ENCODE assay signal across 8 mouse cellular contexts in genomic region chr8:122720070-122720729, GRCm38 (mm10). TPM values are rescaled to one million over a fixed set of nuclear protein-coding genes. Genes with fewer than 3 reads are reported as not detected.
DNase-seq lines count a peak whose midpoint lies in the region; ATAC-seq and TF ChIP-seq lines count a peak whose summit lies in the region.

No protein-coding gene starts in this region.

- WGBS in forebrain, embryonic 16.5 days: 11% methylated on average over 25 of the region's 25 CpGs
- 11% methylated on average over 25 of the region's 25 CpGs for WGBS in intestine, postnatal 0 days
- 5% methylated on average over 25 of the region's 25 CpGs for WGBS in stomach, embryonic 15.5 days

- no peaks in the 10 kb centered on the region for H3K36me3 ChIP-seq in forebrain, embryonic 16.5 days (ENCODE audit: control insufficient read depth, insufficient read depth)
- no peaks in the 10 kb centered on the region for H3K36me3 ChIP-seq in intestine, postnatal 0 days (ENCODE audit: control insufficient read depth, insufficient read depth)
- no peaks in the 10 kb centered on the region for H3K36me3 ChIP-seq in stomach, embryonic 15.5 days

- H3K27me3 ChIP-seq in forebrain, embryonic 16.5 days (replicated peaks; ENCODE audit: control insufficient read depth, insufficient read depth, low read length): no peaks in the 10 kb centered on the region
- H3K27me3 ChIP-seq in intestine, postnatal 0 days (replicated peaks; ENCODE audit: control insufficient read depth, insufficient read depth, low read length): peaks cover 24% of the 10 kb centered on the region
- H3K27me3 ChIP-seq in stomach, embryonic 15.5 days (replicated peaks): peaks cover 8% of the 10 kb centered on the region; the same call in 1 of the 2 replicates

- no peaks in the 10 kb centered on the region for H3K9me3 ChIP-seq in forebrain, embryonic 16.5 days (ENCODE audit: control insufficient read depth, low read length)
- H3K9me3 ChIP-seq in intestine, postnatal 0 days (ENCODE audit: control insufficient read depth): no peaks in the 10 kb centered on the region
- H3K9me3 ChIP-seq in stomach, embryonic 15.5 days: no peaks in the 10 kb centered on the region

- peak overlapping the region; percentile 21 for H3K4me3 ChIP-seq in forebrain, embryonic 16.5 days (replicated peaks; ENCODE audit: low read length)
- H3K4me3 ChIP-seq in intestine, postnatal 0 days (ENCODE audit: low read depth, low read length): no peak overlapping the region
- no peak overlapping the region for H3K4me3 ChIP-seq in stomach, embryonic 15.5 days (replicated peaks)

- peak overlapping the region; percentile 46 for H3K4me2 ChIP-seq in forebrain, embryonic 16.5 days (ENCODE audit: low read length)
- H3K4me2 ChIP-seq in intestine, postnatal 0 days (replicated peaks; ENCODE audit: low read depth): peak overlapping the region; percentile 38
- H3K4me2 ChIP-seq in stomach, embryonic 15.5 days: peak overlapping the region; percentile 31

- peaks cover 24% of the 10 kb centered on the region for H3K4me1 ChIP-seq in forebrain, embryonic 16.5 days (replicated peaks; ENCODE audit: control insufficient read depth, insufficient read depth, low read length)
- no peaks in the 10 kb centered on the region for H3K4me1 ChIP-seq in intestine, postnatal 0 days (replicated peaks; ENCODE audit: control insufficient read depth, insufficient read depth, low read length)
- peaks cover 9% of the 10 kb centered on the region; the same call in 1 of the 2 replicates for H3K4me1 ChIP-seq in stomach, embryonic 15.5 days

- DNase-seq in cerebellum, postnatal 25 days: peak; percentile 51 to 60
- no peak for DNase-seq in cerebellum, adult 8-10 months
- DNase-seq in MEL-GATA-1-ER (ENCODE audit: extremely low read depth, low read depth): peak; percentile 83
- DNase-seq in lung, postnatal 4 days: peak; percentile 67 to 82
- DNase-seq in layer of hippocampus, adult 18-20 months (ENCODE audit: low spot score in 2 of 2): no peak

- no peak for TF ChIP-seq CTCF in intestine, postnatal 0 days (IDR thresholded peaks at IDR 0.05; ENCODE audit: low read depth)

- peak; percentile 69; the same call in 1 of the 2 replicates for ATAC-seq in forebrain, embryonic 16.5 days
- no peak for ATAC-seq in intestine, postnatal 0 days
- peak; percentile 83; the same call in 1 of the 2 replicates for ATAC-seq in stomach, embryonic 15.5 days (ENCODE audit: insufficient read depth, low FRiP score, low read depth)

- H3K9ac ChIP-seq in forebrain, embryonic 16.5 days (replicated peaks; ENCODE audit: low read depth, low read length): peak overlapping the region; percentile 43
- no peak overlapping the region for H3K9ac ChIP-seq in intestine, postnatal 0 days (ENCODE audit: low read depth, low read length)
- no peak overlapping the region for H3K9ac ChIP-seq in stomach, embryonic 15.5 days

- H3K27ac ChIP-seq in forebrain, embryonic 16.5 days (ENCODE audit: low read length): peak overlapping the region; percentile 79
- H3K27ac ChIP-seq in intestine, postnatal 0 days (ENCODE audit: low read depth, low read length): no peak overlapping the region
- peak overlapping the region; percentile 17; the same call in 1 of the 2 replicates for H3K27ac ChIP-seq in stomach, embryonic 15.5 days

RNA-seq across cellular contexts. Expression of gene Cbfa2t3, which starts 21.3 kb away (rescaled TPM):
- polyA plus RNA-seq in forebrain, embryonic 16.5 days (2015; fragmentation: Nextera tagmentation; extraction: Ambion mirVana): 11.6 and 13.8 TPM in 2 replicates
- polyA plus RNA-seq in intestine, postnatal 0 days (2015; fragmentation: Nextera tagmentation; extraction: Ambion mirVana): 5.9 and 7.6 TPM in 2 replicates
- polyA plus RNA-seq in stomach, embryonic 15.5 days (2015; fragmentation: Nextera tagmentation; extraction: Ambion mirVana): 4.5 and 4.8 TPM in 2 replicates
- 10 to 100 TPM; 46.3 to 52.5 TPM for total RNA-seq in layer of hippocampus, adult 18-20 months (2021)

RNA-seq across cellular contexts. Expression of gene Acsf3, which starts 55.1 kb away (rescaled TPM):
- polyA plus RNA-seq in forebrain, embryonic 16.5 days (2015; fragmentation: Nextera tagmentation; extraction: Ambion mirVana): 13.6 and 15.9 TPM in 2 replicates
- polyA plus RNA-seq in intestine, postnatal 0 days (2015; fragmentation: Nextera tagmentation; extraction: Ambion mirVana): 22.8 and 22.9 TPM in 2 replicates
- polyA plus RNA-seq in stomach, embryonic 15.5 days (2015; fragmentation: Nextera tagmentation; extraction: Ambion mirVana): 16.5 and 20.6 TPM in 2 replicates
- 10 to 100 TPM; 17.7 to 21.0 TPM for total RNA-seq in layer of hippocampus, adult 18-20 months (2021)

Comparison
In these comparisons a context has a peak if more than half of its experiments do, and no peak if none do; other contexts are left out.
1. DNase-seq: peak in cerebellum, postnatal 25 days (2 of 2), MEL-GATA-1-ER (single experiment) and lung, postnatal 4 days (2 of 2); none in cerebellum, adult 8-10 months (single experiment) and layer of hippocampus, adult 18-20 months (0 of 2).
2. Peak in every context shown above with its lines, with median percentiles within 50 percentile points of each other: H3K4me2 ChIP-seq.